Comparison of ENCODE assay signal across 25 mouse cellular contexts in the genomic region with DNA sequence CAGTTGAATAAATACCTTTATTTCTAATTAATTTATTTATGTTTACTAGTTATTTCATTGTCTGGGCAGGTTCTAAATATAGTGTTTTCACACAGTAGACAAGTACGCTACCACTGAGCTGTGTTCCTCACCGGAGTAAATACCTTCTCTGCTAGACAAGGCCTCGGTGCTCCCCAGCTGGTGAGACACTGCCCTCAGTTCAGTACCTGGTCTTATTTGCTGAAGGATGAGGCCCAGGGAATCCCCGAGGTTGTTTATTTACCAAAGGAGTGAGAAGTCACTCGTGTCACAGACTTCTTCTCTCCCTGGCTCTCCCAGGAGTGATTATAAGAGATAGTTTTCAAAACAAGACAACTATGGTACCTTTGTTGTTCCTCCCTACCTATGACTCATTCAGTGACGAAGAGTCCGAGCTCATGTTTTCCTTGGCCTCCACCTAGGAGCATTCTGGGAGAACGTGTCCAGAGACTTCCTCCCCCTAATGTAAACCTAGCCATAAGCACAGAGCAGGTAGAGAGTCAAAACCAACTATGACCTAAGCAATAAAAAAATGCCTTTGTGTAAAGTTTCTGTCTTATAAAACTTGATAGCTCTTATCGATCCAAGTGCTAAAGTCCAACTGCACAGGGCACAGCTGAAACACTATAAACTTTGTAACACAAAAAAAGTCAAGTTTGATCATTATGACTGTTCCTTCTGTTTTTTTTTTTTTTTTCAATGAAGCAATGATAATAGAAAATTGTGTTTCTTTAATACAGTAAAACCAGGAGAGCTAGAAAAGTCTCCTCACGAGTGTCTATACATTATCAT.
"Had no signal": no experiment of that assay in that cellular context is flagged by ENCODE, and none has a peak within 500 bp of the region (broad histone marks: within the 10 kb centered on the region; RNA-seq: fewer than 3 reads in every experiment).

No protein-coding gene starts in this region.

- H3K27me3 ChIP-seq: kidney, embryonic 15.5 days; liver, embryonic 12.5 days; liver, embryonic 15.5 days; midbrain, embryonic 15.5 days; neural tube, embryonic 12.5 days; neural tube, embryonic 15.5 days had no signal

- DNase-seq: kidney, adult 11 months; kidney, adult 8-10 months; kidney, postnatal 10 days; kidney, postnatal 36 days; layer of hippocampus, adult 9-11 months; lung, adult 2 months; lung, postnatal 14 days; lung, postnatal 4 days; right cerebral cortex, adult 18-20 months; right cerebral cortex, postnatal 14 days; right cerebral cortex, postnatal 4 days; spleen, adult 18-20 months; thymus, adult 2 months; thymus, postnatal 14 days; thymus, postnatal 4 days had no signal

- H3K4me3 ChIP-seq: kidney, embryonic 15.5 days; layer of hippocampus, adult 2 months; limb, embryonic 10.5 days; limb, embryonic 13.5 days; liver, embryonic 12.5 days; liver, embryonic 15.5 days; midbrain, embryonic 12.5 days; midbrain, embryonic 15.5 days; neural tube, embryonic 12.5 days; neural tube, embryonic 15.5 days had no signal

- H3K9ac ChIP-seq: kidney, embryonic 15.5 days; limb, embryonic 13.5 days; liver, embryonic 12.5 days; liver, embryonic 15.5 days; midbrain, embryonic 12.5 days; midbrain, embryonic 15.5 days; neural tube, embryonic 12.5 days; neural tube, embryonic 15.5 days had no signal

- H3K27ac ChIP-seq: kidney, embryonic 15.5 days; layer of hippocampus, adult 2 months; limb, embryonic 10.5 days; limb, embryonic 13.5 days; liver, embryonic 12.5 days; liver, embryonic 15.5 days; midbrain, embryonic 12.5 days; midbrain, embryonic 15.5 days; neural tube, embryonic 12.5 days; neural tube, embryonic 15.5 days had no signal

- H3K4me2 ChIP-seq: kidney, embryonic 15.5 days; limb, embryonic 13.5 days; liver, embryonic 12.5 days; liver, embryonic 15.5 days; midbrain, embryonic 12.5 days; midbrain, embryonic 15.5 days; neural tube, embryonic 12.5 days; neural tube, embryonic 15.5 days had no signal

- ATAC-seq: liver, embryonic 12.5 days; midbrain, embryonic 15.5 days had no signal

- H3K36me3 ChIP-seq: kidney, embryonic 15.5 days; limb, embryonic 10.5 days; limb, embryonic 13.5 days; liver, embryonic 12.5 days; liver, embryonic 15.5 days; midbrain, embryonic 12.5 days; midbrain, embryonic 15.5 days; neural tube, embryonic 12.5 days; neural tube, embryonic 15.5 days had no signal

- H3K9me3 ChIP-seq: kidney, embryonic 15.5 days; limb, embryonic 10.5 days; limb, embryonic 13.5 days; liver, embryonic 12.5 days; liver, embryonic 15.5 days; midbrain, embryonic 12.5 days; midbrain, embryonic 15.5 days; neural tube, embryonic 12.5 days; neural tube, embryonic 15.5 days had no signal
